Mouse (Mus musculus) ES-E14 (cell line): ENCODE results near the gene Tpte.

ENCODE experiments used
- HCFC1 ChIP-seq: IDR thresholded peaks from 2 replicates; pipeline ENCODE4 v1.6.1; 2012; ENCODE audit warnings: low read length, inconsistent platforms, borderline replicate concordance; ENCODE audit not compliant: insufficient read depth
- MAFK ChIP-seq: IDR thresholded peaks from 2 replicates; pipeline ENCODE4 v1.6.1; 2014; ENCODE audit warnings: mild to moderate bottlenecking, low read depth, low read length, inconsistent platforms; ENCODE audit not compliant: insufficient read depth
- ZC3H11A ChIP-seq: IDR thresholded peaks from 2 replicates; pipeline ENCODE4 v1.6.1; 2012; ENCODE audit warnings: low read depth, mild to moderate bottlenecking, inconsistent platforms, low read length, borderline replicate concordance
- ZNF384 ChIP-seq: IDR thresholded peaks from 2 replicates; pipeline ENCODE4 v1.6.1; 2012; ENCODE audit warnings: low read depth, low read length, inconsistent platforms

DNA sequence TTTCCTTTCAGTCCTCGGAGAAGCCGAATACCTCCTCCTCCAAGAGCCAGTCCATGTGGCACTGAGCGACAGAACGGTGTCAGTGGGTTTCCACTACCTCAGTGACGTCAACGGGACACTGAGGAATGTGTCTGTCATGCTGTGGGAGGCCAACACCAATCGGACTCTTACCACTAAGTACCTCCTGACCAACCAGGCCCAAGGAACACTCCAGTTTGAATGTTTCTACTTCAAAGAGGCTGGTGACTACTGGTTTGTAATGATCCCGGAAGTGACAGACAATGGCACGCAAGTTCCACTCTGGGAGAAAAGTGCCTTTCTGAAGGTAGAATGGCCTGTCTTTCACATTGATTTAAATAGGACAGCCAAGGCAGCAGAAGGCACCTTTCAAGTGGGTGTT is 40.3 kb upstream of the Tpte start:
- TF ChIP-seq HCFC1 (no peak), ZC3H11A (no peak), ZNF384 (no peak), MAFK (no peak)
